Mouse (Mus musculus) heart, postnatal 14 days (tissue): ENCODE measurements around the gene Mtmr11. TPM values are rescaled to one million over a fixed set of nuclear protein-coding genes. Genes with fewer than 3 reads are reported as not detected.

ENCODE experiments used
- DNase-seq, 2 experiments: peaks; one replicate each; pipeline ENCODE4 v3.0.0; 2021 to 2022
- intact Hi-C: fragments of 180-260 bp; cut with DNase I; formaldehyde crosslinking; loops from one replicate; pipeline ENCODE4 v1.15.1; 2025
- long read RNA-seq, 2 experiments: library from polyadenylated mRNA; stranded (forward); transcript quantifications; one replicate each; pipeline ENCODE4 v2.0.0; 2021
- total RNA-seq, 2 experiments: library from RNA; stranded (reverse); gene quantifications; 2 replicates each; pipeline ENCODE4 v1.2.3; 2021

Gene Mtmr11
- 1 to 10 TPM; 3.1 to 4.0 TPM for total RNA-seq
- long read RNA-seq, experiment 1, partial matches to known transcripts: 1 of 3 reads
- long read RNA-seq, experiment 1, other reads (novel, unspliced or antisense): 0 of 3 reads
- long read RNA-seq, experiment 2, partial matches to known transcripts: 1 of 1 reads
- long read RNA-seq, experiment 2, other reads (novel, unspliced or antisense): 0 of 1 reads

DNA sequence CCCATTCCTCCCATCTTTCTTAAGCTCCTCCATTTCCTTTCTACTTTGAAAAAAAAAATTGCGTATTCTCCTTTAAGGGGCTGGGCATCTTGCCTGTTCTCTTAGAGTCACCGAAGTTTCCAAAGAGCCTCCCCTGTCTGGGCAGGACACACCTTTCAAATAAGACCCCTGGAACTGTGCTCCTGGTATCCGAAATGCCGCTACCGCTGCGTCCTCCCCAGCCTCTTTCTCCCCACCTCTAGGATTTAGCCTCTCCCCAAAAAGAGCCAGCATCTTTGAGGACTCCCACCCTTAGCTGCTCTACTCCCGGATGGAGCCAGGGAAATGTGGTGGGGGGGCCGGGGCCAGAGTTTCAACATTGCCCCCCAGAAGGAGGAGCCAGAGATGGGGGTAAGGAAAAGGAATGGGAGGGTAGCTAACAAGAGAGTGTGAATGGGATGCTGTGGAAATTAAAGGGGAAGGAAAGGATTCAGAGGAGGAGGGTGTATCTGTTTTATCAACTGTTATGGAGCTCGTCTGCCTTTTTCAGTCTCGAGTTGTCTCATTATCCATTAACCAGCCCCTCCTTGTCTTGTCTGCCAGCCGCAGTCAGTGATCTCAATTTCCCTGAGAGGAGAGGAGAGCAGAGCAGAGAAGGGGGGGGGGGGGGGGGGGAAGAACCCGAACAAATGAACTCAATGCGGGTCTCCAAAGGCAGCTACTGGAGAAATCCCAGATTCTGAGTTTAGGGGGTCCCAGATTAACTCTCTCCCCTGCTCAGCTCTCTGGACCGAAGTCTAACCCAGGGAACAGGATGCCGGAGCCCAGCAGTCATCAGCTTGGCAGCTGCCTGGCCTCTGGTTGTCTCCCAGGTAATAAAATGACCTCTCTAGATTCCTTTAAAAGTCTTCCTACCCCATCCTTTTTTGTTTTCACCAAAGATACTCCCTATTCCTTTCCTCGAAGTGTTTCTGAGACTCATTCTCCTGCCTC, at the start of gene Mtmr11:
Mtmr11 (plus strand) TSS at position 136 of the 972 bp plus-strand sequence.
- intact Hi-C loops: no loop called here
- peak in 1 of 2 experiments; percentile 18 for DNase-seq

DNA sequence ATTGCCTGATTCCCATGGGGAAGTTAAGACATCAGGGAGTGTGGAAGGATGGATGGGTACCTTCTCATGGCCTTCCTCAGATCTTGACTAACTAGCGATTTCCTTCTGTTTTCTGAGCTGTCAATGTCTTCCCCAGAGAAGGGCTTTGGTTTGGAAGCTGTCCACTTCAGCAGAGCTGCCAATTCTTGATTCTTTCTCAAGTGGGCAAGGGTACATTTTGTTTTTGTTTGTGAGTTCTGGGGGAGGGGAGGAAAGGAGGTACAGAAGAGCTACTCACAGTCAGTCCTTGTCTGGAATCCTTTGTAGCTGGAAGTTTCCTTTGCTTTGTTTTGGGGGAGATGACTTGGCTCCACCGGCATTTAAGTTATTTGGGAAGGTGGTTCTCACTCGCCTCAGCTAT, 48.6 kb upstream of the Mtmr11 start:
- intact Hi-C loops: no loop called here
- no peak for DNase-seq

DNA sequence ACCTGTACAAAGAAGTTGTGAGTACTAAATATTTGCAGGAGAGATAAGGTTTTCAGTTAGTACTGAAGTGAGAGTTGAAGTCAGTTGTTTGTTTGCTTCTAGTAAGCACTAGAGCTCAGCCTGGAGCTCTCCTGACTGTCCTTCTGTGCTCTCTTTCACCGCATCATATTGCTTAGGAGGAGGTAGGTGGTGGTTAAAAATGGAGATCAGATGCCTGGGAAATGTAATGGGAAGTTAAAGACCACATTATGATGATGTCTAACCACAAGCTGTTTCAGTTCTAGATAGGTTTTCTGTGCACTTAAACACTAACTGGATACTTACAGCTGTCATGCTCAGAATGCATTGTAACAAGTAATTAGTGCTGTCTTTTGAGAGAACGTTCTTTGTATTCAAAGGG, 43.7 kb upstream of the Mtmr11 start:
- intact Hi-C loops: no loop called here
- no peak for DNase-seq

DNA sequence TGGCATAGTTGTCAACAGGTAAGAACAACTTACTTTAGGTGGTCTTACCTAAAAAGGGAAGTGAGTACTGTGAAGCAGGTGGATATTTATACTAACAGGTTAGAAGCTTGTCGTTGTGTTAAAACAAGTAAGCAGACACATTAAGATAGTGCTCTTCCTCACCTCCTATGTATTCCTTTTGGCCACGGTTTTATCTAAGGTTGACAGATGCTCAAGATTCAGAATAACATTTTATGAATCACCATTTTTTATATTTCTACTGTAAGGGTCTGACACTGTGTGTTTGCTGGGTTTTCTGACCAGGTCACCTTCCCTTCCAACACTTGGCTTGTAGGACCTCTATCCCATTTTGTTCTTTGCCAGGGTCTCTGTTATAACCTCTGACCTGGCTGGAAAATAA, 43.1 kb upstream of the Mtmr11 start:
- intact Hi-C loops: no loop called here

DNA sequence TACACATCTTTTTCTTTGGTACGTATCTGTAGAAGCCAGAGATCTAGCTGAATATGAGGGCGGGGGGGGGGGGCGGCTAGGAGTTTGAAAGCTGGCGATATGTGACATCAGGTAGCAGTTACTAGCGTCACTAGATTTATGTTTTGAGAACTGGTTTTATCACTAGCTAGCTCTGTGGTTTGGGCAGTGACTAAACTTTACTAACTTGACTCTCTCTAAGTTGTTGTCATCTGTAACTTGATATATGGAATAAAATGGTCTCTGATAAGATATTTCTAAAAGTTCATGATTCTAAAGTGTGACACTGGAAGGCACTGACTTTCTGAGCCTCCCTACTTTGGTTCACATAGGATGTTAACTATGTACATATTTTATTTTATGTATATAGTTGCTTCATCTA, 37.6 kb upstream of the Mtmr11 start:
- intact Hi-C loops: no loop called here
- DNase-seq: no peak

More for the DNA sequence above, 43.1 kb upstream of the Mtmr11 start:
- no peak for DNase-seq

DNA sequence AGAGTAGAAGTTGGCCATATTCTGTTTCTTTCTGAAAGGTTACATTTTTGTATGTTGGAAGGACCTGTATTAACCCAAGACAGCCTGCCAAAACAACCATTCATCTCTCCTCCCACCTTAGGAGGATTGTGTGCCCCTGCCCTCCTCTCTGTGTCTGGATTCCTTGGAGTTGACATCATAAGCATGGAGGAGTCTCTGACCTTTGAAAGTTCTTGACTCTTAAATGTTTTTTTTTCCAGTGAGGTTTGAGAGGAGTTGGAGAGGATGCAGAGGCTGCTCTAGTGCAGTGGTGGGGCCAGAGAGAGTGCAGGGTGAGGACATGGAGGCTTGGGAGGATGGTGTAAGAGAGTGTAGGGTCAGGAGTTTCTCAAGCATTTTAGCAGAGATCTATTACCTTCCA, 33.7 kb upstream of the Mtmr11 start:
- no peak for DNase-seq
- intact Hi-C loops: no loop called here

DNA sequence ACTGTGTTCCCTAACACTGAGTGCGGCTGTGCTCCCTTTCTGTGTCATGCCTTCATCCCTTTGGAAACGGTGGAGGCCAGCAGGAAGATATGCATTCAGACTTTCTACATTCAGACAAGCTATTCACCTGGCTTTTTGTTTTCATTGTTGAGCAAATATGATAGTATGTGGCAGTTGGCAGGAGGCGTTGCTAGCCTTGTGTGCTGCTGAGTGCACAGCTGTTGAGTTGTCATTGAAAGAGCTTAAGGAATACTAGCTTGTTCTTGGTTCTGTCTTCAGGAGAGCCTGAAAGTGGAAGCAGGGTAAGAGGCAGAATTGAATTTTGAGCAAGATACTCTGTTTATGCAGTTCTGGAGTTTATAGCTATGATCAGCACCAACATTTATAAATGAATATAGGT, 29.3 kb upstream of the Mtmr11 start:
- intact Hi-C loops: no loop called here
- DNase-seq: no peak

DNA sequence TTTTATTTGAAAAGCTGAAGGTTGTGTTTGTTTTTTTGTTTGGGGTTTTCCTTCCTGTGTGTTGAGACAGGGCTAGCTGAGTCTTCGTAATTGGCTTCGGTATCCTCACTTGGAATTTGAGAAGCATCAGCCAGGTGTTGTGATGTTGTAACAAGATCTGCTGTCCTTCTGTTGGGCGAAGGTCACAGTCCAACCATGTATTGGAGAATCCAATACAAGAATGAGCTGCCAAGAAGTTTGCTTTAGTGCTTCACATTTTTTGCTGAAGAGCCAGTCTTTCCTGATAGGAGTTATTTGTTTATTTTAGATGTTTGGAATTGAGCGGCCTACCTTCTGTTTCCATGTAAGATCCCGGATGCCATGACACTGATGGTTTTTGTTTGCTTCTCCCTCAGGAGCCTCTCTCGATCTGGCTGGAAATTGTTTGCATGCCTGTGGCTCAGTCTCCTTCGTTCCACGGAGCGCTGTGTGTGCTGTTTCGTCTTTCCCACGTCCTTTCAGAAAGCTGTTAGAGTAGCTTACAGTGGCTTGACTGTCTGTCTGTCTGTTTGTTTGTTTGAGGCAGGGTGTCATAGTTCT, 28.4 kb upstream of the Mtmr11 start:
- no peak for DNase-seq
- intact Hi-C loops: no loop called here

DNA sequence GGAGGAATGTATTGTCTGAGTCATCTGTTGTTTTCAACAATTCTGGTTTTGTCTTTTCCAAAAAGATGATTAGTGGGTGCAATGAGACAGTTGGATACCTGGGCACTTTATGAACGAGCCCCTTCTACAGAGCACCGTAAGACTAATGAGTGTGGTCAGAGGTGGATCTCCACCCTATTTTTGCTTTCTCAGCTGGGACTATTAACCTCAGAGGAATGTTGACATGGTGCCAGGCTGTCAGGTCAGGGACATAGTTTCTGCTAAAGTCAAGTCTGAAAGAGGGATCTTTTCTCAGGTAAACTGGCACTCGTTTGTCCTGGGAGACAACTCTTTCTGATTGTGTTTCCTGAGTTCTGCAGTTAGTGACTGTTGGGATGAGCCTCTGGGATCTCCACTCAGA, 26.8 kb upstream of the Mtmr11 start:
- peak in 1 of 2 experiments; percentile 25 for DNase-seq
- intact Hi-C loops: no loop called here

DNA sequence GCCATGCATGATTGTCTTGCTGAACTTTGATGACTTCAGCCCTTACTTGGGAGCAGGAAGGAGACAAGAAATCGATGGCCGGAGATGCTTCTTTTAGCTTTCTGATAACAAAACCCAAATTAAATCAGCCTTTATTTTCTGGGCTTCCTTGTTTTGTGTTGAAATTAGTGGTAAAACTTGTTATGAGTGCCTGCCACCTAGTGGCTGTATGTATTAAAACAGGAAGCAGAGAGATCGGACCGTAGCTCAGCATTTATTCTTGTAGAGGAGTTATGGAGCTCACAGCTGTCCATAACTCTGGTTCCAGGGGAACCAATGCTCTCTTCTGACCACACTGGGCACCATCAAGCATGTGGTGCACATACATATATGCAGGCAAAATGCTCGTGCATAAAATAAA, 13.9 kb upstream of the Mtmr11 start:
- intact Hi-C loops: loop anchor here (2.0 to 5.0 kb wide), 3 partner anchors 66 to 181 kb away; no protein-coding TSS in a partner anchor
- DNase-seq: peak; percentile 37 to 69

DNA sequence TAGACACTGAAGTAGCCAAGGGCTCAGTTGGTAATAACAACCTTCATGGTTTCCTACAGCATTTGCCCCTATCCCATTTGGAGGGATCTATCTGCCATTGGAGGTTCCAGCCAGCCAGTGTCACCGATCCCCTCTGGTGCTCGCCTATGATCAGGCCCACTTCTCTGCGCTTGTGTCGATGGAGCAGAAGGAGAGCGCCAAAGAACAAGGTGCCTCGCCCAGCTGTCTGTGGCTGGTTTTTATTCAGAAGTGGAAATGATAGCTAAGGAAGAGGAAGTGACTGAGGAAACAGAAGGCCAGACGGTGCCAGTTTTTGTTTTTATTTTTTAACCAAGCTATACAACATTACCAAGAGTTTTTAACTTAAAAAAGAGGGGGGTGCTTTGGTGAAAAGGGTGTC, 10.0 kb upstream of the Mtmr11 start:
- intact Hi-C loops: no loop called here
- no peak for DNase-seq

DNA sequence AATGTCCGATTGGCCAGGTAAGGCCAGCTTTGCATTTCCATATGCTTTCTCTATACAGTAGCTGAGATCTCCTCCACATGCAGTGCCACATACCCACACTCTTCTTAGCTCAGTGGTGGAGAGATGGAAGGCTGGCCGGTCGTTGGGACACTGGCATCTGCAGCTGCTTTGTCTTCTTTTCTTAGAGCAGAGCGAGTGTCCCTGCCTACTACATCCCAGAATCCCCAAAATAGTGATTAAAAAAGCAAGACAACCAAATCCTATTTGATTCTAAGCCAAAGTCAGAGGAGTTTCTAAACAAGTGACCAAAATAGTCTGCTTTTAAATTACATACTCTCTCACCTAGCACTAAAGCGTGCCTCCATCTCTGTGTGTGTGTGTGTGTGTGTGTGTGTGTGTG, 9.2 kb upstream of the Mtmr11 start:
- intact Hi-C loops: no loop called here
- DNase-seq: no peak

DNA sequence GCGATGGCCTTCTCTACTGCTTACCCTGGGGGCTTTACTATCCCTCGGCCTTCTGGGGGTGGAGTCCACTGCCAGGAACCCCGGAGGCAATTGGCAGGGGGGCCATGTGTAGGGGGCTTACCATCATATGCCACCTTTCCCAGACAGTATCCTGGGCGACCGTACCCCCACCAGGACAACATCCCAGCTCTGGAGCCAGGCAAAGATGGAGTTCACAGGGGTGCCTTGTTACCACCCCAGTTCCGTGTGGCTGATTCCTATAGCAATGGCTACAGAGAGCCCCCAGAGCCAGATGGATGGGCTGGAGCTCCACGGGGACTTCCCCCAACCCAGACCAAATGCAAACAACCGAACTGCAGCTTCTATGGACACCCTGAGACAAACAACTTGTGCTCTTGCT, 6.3 kb upstream of the Mtmr11 start:
- intact Hi-C loops: no loop called here
- no peak for DNase-seq

DNA sequence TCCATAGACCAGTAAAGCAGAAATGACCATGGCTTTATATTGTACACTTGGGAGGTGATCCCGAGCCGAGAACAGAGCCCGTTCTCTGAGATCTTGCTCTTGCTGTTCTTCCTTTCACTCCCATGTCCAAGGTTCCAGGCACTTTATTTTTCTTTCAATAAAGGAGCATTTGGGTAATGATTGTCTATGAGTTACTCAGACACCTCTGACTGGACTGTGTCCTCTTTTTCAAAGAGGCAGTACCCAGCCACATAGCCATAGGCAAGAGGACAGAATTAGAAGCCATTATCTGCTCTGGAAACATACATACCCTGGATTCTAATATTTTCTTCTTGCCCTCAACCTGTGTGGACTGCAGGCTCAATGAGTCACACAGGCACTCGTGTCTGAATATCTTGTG, 2.0 kb upstream of the Mtmr11 start:
- DNase-seq: no peak
- intact Hi-C loops: no loop called here

DNA sequence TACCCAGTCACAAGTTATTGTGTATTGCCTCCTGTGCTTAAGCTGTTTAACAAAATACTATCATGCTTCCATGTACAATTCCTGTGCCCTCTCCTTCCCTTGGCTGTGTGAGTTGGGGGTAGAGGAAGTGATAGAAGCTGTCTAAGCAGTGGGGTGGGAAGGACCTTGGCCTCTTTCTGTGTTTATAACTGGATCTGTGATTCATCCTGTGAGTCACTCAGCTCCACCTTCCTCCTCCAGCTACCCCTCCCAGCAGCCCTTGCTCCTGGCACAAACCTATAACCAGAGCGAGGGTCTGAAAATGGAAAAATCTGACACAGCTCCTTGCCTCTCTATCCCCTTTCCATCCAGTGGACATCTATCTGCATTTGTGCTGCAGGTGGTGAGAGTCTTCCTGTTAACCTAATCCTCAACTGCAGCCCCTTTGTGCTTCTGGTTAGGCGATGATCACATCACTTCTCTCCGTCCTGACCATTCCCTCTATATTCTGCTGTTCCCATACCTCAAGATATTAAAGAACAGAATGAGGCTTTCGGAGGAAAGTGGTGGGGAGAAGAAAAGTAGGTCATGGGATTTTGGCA, 1.5 kb upstream of the Mtmr11 start:
- intact Hi-C loops: no loop called here
- peak; percentile 44 to 49 for DNase-seq

DNA sequence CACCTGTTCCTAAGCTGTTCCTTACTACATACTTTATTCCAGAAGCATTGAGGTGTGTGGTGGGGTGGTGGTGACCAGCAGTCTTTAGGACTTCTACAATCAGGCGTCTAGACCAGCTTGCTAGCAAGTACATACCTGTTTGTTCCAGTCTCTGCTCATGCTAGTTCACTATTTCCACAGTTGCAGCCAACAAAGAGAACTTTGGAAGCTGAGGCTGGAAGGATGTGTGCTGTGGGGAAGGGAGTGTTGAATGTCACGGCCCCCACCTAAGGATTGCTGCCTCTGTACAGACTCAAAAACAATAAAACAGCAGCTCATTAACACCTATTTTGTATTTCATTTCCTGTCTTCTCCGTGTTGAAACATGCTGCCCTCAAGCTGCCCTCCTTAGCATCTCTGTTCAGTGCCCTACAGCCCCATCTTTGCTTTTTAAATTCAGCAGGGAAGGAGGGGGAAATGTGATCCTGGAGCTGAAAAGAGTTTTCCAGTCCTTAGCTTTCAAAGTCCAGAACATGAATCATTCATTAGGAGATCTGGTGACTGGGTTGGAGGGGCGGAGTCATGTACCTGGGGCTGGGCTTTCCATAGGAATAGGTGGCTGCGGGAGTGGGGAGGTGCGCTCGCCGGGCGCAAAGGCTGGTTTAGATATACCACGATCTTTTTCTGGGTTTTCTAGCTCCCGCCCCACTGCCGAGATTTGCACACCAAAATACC, 844 bp upstream of the Mtmr11 start:
- intact Hi-C loops: no loop called here
- peak; percentile 41 to 44 for DNase-seq

DNA sequence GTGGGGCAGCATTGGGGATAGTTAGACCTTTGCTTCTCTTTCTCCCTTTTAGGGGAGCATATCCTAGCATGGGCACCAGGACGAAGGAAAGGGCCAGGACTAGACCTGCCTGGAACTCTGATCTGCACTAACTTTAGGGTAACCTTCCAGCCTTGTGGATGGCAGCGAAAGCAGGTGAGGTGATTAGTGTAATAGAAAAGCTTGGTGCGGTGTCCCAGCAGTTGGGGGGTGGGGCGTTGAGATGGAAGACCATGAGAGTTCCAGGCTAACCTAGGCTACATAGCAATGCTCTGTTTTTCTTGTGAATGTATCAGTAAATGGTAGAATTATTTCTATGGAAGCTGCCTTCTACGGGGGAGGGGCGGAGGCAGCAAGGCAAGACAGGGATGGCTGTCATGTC, 1.2 kb downstream of the Mtmr11 start:
- intact Hi-C loops: no loop called here
- DNase-seq: no peak

DNA sequence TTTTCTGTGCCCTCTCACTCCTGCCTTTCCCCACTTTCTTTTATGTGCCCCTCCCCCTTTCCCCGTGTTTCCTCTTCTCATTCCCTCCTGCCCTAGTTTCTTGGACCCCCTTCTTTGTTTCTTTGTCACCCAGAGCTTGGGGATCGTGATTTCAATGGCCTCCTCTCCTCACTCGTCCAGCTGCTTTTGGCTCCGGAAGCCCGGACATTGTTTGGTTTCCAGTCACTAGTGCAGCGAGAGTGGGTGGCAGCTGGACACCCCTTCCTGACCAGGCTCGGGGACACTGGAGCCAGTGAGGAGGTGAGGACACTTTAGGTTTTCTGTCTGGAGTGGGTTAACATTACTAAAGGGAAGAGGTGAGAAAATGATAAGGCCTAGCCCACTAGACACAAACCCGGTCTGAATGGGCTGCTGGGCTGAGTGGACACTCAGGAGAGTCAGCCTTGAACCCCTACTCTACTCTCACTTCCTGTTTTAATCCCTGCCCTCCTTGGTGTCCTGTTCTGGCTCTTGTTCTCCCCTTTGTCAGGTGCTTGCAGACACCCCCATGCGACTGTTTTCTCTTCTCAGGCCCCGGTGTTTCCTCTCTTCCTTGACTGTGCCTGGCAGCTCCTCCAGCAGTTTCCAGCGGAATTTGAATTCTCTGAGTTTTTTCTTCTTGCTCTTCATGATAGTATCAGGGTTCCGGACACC, 6.8 kb downstream of the Mtmr11 start:
- peak in 1 of 2 experiments; percentile 21 for DNase-seq
- intact Hi-C loops: no loop called here

DNA sequence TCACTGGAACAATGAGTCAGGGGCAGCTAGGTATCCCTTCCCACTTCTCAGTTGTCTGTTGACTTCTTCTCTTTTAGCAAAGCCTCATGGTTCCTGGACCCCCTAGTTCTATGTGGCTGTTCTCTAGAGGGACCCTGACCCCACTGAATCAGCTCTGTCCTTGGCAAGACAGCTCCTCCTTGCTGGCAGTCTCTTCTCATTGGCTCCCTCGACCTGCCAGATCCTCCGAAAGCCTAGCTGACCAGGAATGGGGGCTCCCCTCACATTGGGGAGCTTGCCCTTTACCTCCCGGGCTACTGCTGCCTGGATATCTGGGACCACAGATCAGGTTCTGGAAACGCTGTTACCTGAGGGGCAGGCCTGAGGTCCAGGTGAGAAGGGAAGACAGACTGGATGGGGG, 8.5 kb downstream of the Mtmr11 start:
- intact Hi-C loops: no loop called here
- DNase-seq: no peak

DNA sequence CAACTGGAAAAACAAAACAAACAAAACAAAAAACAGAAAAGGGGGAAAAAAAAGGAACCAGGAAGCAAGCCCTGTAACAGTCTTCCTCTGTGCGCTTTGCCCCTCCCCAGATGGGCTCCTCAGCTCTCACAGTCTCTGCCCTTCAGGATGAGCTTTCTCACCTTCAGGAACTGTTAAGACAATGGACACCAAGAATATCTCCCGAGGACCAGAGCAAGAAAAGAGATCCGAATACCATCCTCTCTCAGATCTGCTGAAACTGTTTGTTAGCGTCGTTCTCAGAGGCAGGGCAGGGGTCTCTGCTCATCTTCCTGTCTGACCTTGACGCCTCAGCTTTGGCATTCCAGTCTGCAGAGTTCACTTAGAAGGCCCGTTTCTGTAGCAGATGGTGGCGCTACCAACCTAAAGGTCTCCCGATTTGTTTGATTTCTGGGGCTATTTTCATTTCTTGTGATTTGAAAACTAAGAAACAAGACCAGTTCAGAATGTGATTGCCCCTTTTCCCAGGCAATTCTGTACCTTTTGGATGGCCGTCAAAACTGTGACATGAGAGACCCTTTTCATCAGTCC, 9.3 kb downstream of the Mtmr11 start:
- intact Hi-C loops: no loop called here
- no peak for DNase-seq
